Mouse (Mus musculus): ENCODE results near the gene Asic5. TPM values are rescaled to one million over a fixed set of nuclear protein-coding genes. Genes with fewer than 3 reads are reported as not detected.

Gene Asic5
- total RNA-seq (2023) = not detected in 2 replicates

DNA sequence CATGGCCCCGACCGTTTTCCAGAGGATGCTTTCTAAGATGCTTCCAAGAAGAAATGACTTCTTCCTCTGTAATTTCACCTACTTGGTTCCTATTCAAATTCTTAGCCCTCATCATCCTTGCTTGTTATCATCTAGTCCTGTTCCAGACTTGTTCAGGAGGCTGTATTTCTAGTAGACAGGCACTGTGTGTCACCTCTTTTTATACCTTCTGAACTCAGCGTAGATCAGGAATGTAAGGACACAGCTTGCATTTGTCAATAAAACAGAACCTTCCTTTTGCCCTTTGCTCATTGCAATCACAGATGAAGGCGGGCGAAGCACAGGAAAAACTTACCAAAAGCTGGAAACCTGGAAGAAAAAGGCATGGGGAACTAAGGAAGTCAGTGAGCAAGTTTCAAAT lies at the start of gene Asic5:
TSS of gene Asic5 (plus strand) at position 301 of the 400 bp plus-strand sequence.

DNA sequence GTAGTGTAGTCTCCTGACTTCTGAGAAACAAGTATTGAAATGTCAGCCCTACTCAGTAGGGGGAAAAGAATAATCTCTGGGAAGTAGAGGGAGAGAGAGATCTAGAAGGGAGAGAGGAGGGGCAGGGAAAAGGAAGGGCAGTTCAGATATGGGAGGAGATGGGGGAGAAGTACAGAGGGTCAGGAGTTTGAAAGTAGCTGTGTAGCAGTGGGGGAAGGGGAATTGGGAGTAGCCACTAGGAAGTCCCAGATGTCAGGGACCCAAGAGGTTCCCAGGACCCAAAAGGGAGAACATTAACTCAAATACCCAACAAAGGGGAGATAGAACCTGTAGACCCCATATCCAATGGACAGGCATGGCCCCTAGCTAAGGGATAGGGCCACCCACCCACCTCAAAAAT lies 6.0 kb upstream of the Asic5 start, which contains the start of gene Tdo2:
TSS of gene Tdo2 (minus strand) at position 101 of the 400 bp plus-strand sequence.

Other genes starting within 250 kb of the Asic5 start
- 9.9 TPM in 2 replicates for gene Ctso, start 49.7 kb upstream of the Asic5 start, total RNA-seq (2023)
- gene Tdo2, start 6.1 kb upstream of the Asic5 start, total RNA-seq (2023) = not detected in 2 replicates
- 0.22 TPM in 1 of 2 replicates, not detected in the other for gene Gucy1b1, start 92.4 kb downstream of the Asic5 start, total RNA-seq (2023)
- gene Gucy1a1, start 163.5 kb downstream of the Asic5 start, total RNA-seq (2023) = 0.11 and 0.54 TPM in 2 replicates